Mouse (Mus musculus): ENCODE data around the gene Tmem201.

DNA sequence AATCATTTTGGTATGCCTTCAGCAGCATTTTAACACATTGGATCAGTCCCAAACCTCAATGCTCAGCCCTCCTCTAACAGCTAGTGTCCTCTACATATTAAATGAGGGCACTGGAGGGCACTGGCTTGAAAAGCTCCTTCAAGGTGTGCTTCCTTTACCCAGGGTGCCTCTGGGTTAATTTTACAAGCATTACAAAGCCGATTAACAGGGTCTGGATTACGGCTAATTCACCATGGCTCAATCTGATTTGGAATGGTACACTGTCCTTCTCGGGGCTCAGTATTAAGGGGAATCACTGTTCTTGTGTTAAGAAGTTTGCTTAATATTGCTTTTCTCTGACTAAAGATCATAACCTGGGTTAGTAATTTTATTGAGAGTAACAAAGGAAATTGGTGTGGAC is 15.0 kb upstream of the Tmem201 start:
- TF ChIP-seq CTCF (IDR thresholded peaks at IDR 0.05; ENCODE audit: control insufficient read depth, insufficient read depth, insufficient replicate concordance, low read depth, low read length): no peak
- TF ChIP-seq POLR2A (IDR thresholded peaks at IDR 0.05; ENCODE audit: control insufficient read depth, low read depth, low read length): no peak
